Mouse (Mus musculus) midbrain, embryonic 15.5 days (tissue): ENCODE results near the gene Vps8. TPM values are rescaled to one million over a fixed set of nuclear protein-coding genes. Genes with fewer than 3 reads are reported as not detected.

Experiments
- ATAC-seq: fragments of 200-750 bp; cut with Nextera tagmentation; replicated peaks from 2 replicates; pipeline ENCODE4 v1.8.0; 2017; ENCODE audit warnings: moderate TSS enrichment
- H3K27ac ChIP-seq: fragments of 300-500 bp; sonication (generic); 2 replicates; pipeline ENCODE4 v1.5.1; 2015; ENCODE audit warnings: mild to moderate bottlenecking, inconsistent platforms
- H3K27me3 ChIP-seq: fragments of 300-500 bp; sonication (generic); replicated peaks from 2 replicates; pipeline ENCODE4 v1.6.1; 2015; ENCODE audit warnings: inconsistent platforms
- H3K36me3 ChIP-seq: fragments of 300-500 bp; sonication (generic); replicated peaks from 2 replicates; pipeline ENCODE4 v1.6.1; 2015; ENCODE audit warnings: inconsistent platforms
- H3K4me1 ChIP-seq: fragments of 300-500 bp; sonication (generic); 2 replicates; pipeline ENCODE4 v1.6.1; 2015; ENCODE audit warnings: inconsistent platforms
- H3K4me2 ChIP-seq: fragments of 300-500 bp; sonication (generic); 2 replicates; pipeline ENCODE4 v1.6.1; 2015; ENCODE audit warnings: inconsistent platforms, mild to moderate bottlenecking, moderate library complexity
- H3K4me3 ChIP-seq: fragments of 300-500 bp; sonication (generic); 2 replicates; pipeline ENCODE4 v1.5.1; 2015; ENCODE audit warnings: mild to moderate bottlenecking, inconsistent platforms
- H3K9ac ChIP-seq: fragments of 300-500 bp; sonication (generic); 2 replicates; pipeline ENCODE4 v1.6.1; 2015; ENCODE audit warnings: mild to moderate bottlenecking, inconsistent platforms
- H3K9me3 ChIP-seq: fragments of 300-500 bp; sonication (generic); 2 replicates; pipeline ENCODE4 v1.6.1; 2016; ENCODE audit warnings: inconsistent platforms
- WGBS: fragments of 180-500 bp; shearing (Covaris S2); methylation state at CpG from one replicate; pipeline ENCODE4 v1.1.7; 2015; ENCODE audit warnings: mixed read lengths; 5-methylcytosine and 5-hydroxymethylcytosine counted together
- polyA plus RNA-seq: library from polyadenylated mRNA; unstranded; fragments of >200 nt; fragmentation: Nextera tagmentation; extraction: Ambion mirVana; gene quantifications from 2 replicates; pipeline ENCODE4 v1.2.1, GENCODE M21; 2015

Vps8 gene
- polyA plus RNA-seq, 1 experiment from 2014 or later, result 37.5 TPM

DNA sequence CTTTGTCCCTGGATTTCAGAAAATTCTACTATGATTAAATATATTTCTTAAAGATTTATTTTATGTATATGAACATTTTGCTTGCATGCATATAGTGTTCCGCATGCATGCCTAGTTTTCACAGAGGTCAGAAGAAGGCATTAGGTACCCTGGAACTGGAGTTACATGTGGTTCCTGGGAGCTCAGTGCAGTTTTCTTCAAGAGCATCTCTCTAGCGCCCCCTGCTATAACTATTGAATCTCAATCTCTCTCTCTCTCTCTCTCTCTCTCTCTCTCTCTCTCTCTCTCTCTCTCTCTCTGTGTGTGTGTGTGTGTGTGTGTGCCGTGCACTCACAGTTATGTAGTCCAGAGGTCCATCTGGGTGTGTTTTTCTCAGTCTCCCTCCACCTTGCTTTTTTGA, 114.4 kb downstream of the Vps8 start:
- no peaks in the 10 kb centered on the region for H3K9me3 ChIP-seq
- H3K4me1 ChIP-seq, result no peaks in the 10 kb centered on the region
- WGBS, result 63% methylated on average over 3 of the region's 3 CpGs
- H3K4me2 ChIP-seq, result no peak overlapping the region
- no peak overlapping the region for H3K9ac ChIP-seq
- no peak overlapping the region for H3K4me3 ChIP-seq
- H3K27me3 ChIP-seq, result no peaks in the 10 kb centered on the region
- no peak overlapping the region for H3K27ac ChIP-seq
- 0 out of 2 replicates have a peak, but pooled peaks cover 3% of the 10 kb centered on the region for H3K36me3 ChIP-seq
- no peak for ATAC-seq

DNA sequence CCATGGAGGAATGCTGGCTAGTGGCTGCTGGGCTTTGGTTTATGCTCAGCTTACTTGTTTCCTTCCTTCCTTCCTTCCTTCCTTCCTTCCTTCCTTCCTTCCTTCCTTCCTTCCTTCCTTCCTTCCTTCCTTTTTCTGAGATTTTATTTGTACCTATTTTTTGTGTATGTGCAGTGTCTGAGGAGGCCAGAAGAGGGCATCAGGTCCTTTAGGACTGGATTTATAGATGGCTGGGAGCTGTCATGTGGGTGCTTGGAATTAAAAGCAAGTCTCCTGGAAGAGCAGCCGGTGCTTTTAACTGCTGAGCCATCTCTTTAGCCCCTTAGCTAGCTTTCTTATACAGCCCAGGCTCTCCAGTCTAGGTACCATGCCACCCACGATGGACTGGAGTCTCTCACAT, 116.0 kb downstream of the Vps8 start:
- H3K4me3 ChIP-seq, result no peak overlapping the region
- H3K27me3 ChIP-seq, result no peaks in the 10 kb centered on the region
- H3K9ac ChIP-seq, result no peak overlapping the region
- H3K9me3 ChIP-seq, result no peaks in the 10 kb centered on the region
- H3K4me1 ChIP-seq, result no peaks in the 10 kb centered on the region
- H3K4me2 ChIP-seq, result no peak overlapping the region
- 52% methylated on average over 2 of the region's 2 CpGs for WGBS
- no peak for ATAC-seq
- H3K27ac ChIP-seq, result no peak overlapping the region
- H3K36me3 ChIP-seq, result 0 out of 2 replicates have a peak, but pooled peaks cover 3% of the 10 kb centered on the region

DNA sequence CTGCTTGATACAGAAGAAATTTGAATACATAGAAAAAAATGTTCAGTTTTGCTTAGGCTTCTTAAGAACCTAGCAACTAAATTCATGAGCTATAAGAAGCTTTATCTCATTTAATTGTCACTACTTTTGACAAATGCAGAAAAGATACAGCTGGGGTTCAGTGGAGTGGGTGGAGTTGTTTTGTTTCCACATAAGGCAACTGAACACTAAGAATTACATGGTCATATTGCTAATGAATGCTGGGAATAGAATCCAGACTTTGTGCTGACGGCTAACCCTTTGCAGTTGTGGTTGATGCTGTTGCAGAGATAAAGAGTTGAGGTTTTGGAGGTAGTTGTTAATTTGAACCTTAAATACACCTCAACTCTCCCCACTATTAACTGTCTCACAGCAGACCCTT, 119.6 kb downstream of the Vps8 start:
- H3K4me2 ChIP-seq, result no peak overlapping the region
- no peaks in the 10 kb centered on the region for H3K36me3 ChIP-seq
- H3K9me3 ChIP-seq, result no peaks in the 10 kb centered on the region
- 0 out of 2 replicates have a peak, but pooled peaks cover 2% of the 10 kb centered on the region for H3K4me1 ChIP-seq
- 49% methylated on average over 1 of the region's 1 CpGs for WGBS
- no peak for ATAC-seq
- H3K4me3 ChIP-seq, result no peak overlapping the region
- H3K27me3 ChIP-seq, result no peaks in the 10 kb centered on the region
- H3K27ac ChIP-seq, result no peak overlapping the region
- no peak overlapping the region for H3K9ac ChIP-seq

DNA sequence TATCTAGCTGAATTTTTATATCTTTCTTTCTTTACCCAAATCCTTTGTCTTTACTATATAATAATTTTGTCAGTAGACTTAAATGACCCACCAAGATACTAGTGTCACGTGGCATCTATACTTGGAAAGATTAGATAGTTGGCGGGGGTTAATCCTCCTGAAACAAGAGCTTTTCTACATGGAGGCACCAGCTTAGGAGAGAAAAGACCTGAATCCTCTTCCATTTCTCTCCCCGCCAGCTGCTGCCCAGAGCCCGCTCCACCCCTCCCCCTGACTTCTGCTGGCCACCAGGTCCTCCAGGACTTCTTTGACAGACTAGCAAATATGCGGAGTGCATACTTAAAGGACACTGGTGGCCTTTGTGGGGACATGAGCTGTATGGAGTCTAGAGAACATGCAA, 124.5 kb downstream of the Vps8 start:
- no peak overlapping the region for H3K27ac ChIP-seq
- no peaks in the 10 kb centered on the region for H3K36me3 ChIP-seq
- H3K9me3 ChIP-seq, result no peaks in the 10 kb centered on the region
- H3K9ac ChIP-seq, result no peak overlapping the region
- no peaks in the 10 kb centered on the region for H3K27me3 ChIP-seq
- H3K4me3 ChIP-seq, result no peak overlapping the region
- 0 out of 2 replicates have a peak, but pooled peaks cover 2% of the 10 kb centered on the region for H3K4me1 ChIP-seq
- no peak for ATAC-seq
- H3K4me2 ChIP-seq, result no peak overlapping the region
- WGBS, result 42% methylated on average over 5 of the region's 5 CpGs

DNA sequence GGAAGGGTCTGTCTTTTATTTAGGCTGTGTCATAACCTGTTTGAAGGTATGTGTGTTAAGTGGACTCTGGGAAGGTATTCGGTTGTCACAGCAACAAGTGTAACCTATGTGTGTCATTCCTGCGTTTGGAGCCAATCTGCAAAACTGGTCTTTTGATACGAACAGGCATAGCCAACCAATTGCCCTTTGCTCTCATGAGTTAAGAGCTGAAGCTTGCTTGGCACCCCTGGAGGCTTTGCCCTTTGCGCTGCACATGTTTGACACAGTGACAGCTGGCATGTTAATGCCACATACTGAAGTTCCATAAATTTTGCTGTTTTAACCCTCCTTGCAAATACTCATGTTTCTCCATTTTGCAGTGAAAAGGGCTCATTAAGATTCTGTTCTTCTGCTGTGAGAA, 126.8 kb downstream of the Vps8 start:
- Histone ChIP-seq H3K4me1 (0 out of 2 replicates have a peak, but pooled peaks cover 2% of the 10 kb centered on the region), H3K27ac (no peak overlapping the region), H3K27me3 (no peaks in the 10 kb centered on the region), H3K4me2 (no peak overlapping the region), H3K36me3 (no peaks in the 10 kb centered on the region), H3K9ac (no peak overlapping the region), H3K4me3 (no peak overlapping the region), H3K9me3 (no peaks in the 10 kb centered on the region)
- WGBS, result 74% methylated on average over 4 of the region's 4 CpGs
- ATAC-seq, result no peak

DNA sequence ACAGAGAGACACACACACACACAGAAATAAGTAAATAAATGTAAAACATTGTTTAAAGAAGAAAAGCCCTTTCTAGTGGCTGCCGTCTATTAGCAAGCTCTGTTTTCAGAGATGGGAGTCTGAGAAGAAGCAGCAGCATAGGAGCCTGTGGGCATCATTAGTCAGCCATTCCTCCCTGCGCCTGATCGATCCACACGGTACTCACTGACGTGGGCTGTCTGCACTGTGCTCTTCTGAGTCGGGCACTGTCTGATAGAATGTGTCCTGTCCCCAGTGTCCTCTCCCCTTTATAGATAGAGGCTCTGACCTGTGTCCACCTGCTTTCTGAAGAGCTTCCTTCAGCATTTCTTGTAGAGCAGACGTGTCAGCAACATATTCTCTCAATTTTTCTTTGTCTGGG, 127.5 kb downstream of the Vps8 start:
- peak; percentile 75 for ATAC-seq
- Histone ChIP-seq H3K9ac (no peak overlapping the region), H3K4me2 (no peak overlapping the region), H3K4me3 (no peak overlapping the region), H3K36me3 (no peaks in the 10 kb centered on the region), H3K4me1 (0 out of 2 replicates have a peak, but pooled peaks cover 2% of the 10 kb centered on the region), H3K27ac (peak overlapping the region; percentile 47; the same call in 1 of the 2 replicates), H3K27me3 (no peaks in the 10 kb centered on the region), H3K9me3 (no peaks in the 10 kb centered on the region)
- WGBS, result 62% methylated on average over 7 of the region's 7 CpGs

DNA sequence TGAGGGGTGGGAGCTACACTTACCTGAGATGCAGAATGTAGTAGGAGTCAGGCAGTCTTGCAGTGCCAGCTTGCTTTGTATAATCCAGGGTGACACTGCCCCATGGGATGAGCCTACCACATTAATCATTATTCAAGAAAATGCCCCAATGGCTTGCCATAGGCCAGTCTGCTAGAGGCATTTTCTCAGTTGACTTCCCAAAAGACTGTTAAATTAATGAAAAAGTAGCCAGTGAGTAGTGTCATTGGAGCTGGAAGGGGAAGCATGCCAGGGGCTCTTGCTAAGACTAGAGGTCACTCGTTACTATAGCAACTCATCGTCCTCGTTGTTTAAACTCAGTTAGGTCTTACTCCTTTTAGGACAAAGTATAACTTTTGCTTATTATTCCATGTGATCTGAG, 130.6 kb downstream of the Vps8 start:
- H3K4me3 ChIP-seq, result no peak overlapping the region
- no peak overlapping the region for H3K27ac ChIP-seq
- H3K27me3 ChIP-seq, result no peaks in the 10 kb centered on the region
- no peaks in the 10 kb centered on the region for H3K4me1 ChIP-seq
- WGBS, result 79% methylated on average over 3 of the region's 3 CpGs
- H3K9me3 ChIP-seq, result no peaks in the 10 kb centered on the region
- no peak for ATAC-seq
- H3K9ac ChIP-seq, result no peak overlapping the region
- no peak overlapping the region for H3K4me2 ChIP-seq
- H3K36me3 ChIP-seq, result no peaks in the 10 kb centered on the region; the same call in 1 of the 2 replicates

DNA sequence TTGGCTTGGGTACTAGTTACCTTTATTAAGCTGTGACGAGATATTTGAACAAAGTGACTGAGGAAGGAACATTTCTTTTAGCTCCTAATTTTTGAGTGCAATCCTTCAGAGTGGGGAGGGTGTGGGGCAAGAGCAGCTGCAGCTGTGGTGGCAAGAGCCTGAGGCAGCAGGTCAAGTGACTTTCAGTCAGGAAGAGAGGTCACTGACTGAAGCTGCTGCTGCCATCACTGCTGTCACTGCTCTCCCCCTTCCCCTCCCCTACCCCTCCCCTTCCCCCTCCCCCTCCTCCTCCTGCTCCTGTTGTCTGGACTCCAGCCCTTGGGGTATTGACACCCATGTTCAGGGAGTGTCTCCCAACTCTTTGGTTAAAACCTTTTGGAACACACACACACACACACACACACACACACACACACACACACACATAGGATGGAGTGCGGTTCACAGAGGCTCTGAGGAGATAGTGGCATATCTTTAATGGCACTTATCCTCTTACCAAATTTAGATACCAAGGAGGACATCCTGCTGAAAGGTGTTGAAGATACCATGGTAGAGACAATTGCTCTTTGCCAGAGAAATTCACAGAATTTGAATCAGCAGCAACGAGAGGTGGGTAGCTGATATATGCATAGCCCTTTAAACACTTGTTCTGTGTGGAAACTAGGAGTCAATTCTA, 139.8 kb downstream of the Vps8 start:
- no peak for ATAC-seq
- WGBS, result 83% methylated on average over 3 of the region's 3 CpGs
- Histone ChIP-seq H3K9me3 (no peaks in the 10 kb centered on the region), H3K27ac (no peak overlapping the region), H3K9ac (no peak overlapping the region), H3K4me3 (no peak overlapping the region), H3K4me2 (no peak overlapping the region), H3K27me3 (no peaks in the 10 kb centered on the region), H3K4me1 (no peaks in the 10 kb centered on the region), H3K36me3 (peaks cover 7% of the 10 kb centered on the region; the same call in 1 of the 2 replicates)

DNA sequence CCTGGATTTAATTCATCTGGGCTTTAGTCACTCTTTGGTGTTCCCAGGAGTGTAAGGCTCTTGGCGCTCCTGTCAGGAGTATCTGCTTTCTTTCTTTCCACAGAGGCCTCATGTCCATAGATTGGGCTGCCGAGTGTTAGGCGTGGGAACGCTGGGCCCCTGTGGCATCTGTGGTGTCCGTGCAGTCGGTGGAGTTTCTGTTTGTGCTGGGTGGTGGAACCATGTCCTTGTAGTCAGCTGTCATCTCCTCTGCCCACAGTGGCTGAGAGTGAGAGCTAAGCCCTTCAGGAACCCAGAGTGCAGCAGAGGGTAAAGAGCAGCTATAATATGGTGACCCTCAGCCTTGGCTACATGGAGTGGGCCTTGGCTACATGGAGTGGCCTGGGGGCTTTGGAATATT, 140.4 kb downstream of the Vps8 start:
- Histone ChIP-seq H3K9ac (no peak overlapping the region), H3K4me1 (no peaks in the 10 kb centered on the region), H3K27me3 (no peaks in the 10 kb centered on the region), H3K4me2 (no peak overlapping the region), H3K36me3 (peaks cover 7% of the 10 kb centered on the region; the same call in 1 of the 2 replicates), H3K4me3 (no peak overlapping the region), H3K27ac (no peak overlapping the region), H3K9me3 (no peaks in the 10 kb centered on the region)
- WGBS, result 89% methylated on average over 6 of the region's 6 CpGs
- no peak for ATAC-seq

DNA sequence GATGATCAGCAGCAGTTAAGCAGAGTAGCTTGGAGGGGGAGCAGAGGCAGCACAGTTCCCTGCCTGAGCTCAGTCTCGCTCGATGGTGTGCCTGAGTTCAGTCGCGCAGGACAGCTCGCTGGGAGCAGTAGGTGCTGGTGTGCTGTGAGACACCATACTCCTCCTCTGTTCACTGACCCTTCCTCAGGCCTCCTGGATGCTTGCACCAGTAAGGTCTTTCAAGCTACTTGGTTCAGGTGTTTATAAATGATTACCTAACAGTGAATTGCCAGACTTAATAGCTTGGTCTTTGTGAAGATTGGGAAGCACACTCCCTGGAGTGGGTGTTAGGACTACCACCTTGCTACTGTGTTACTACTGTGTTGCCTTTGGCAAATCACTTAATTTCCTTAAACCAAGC, 144.2 kb downstream of the Vps8 start:
- Histone ChIP-seq H3K9me3 (no peaks in the 10 kb centered on the region), H3K4me1 (no peaks in the 10 kb centered on the region), H3K27ac (no peak overlapping the region), H3K27me3 (no peaks in the 10 kb centered on the region), H3K4me2 (no peak overlapping the region), H3K9ac (no peak overlapping the region), H3K4me3 (no peak overlapping the region), H3K36me3 (0 out of 2 replicates have a peak, but pooled peaks cover 3% of the 10 kb centered on the region)
- ATAC-seq, result no peak
- WGBS, result 93% methylated on average over 5 of the region's 5 CpGs

DNA sequence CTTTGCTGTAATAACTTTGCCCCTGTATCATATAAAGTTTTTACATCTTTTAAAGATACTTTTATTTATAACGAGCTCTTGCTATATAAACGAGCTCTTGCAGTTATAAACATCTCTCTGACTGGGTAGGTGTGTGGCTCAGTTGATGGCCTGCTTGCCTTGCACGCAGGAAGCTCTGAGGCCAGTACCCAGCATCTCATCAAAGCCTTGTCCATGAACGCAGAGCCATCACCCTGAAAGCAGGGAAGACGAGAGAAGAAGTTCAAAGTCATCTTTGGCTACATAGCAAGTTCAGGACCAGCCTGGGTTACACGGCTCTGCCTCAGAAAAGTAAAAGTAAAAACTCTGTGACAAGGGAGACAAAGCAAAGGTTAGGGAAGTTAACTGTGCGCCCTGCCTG, 147.0 kb downstream of the Vps8 start:
- WGBS, result 86% methylated on average over 7 of the region's 7 CpGs
- Histone ChIP-seq H3K27me3 (no peaks in the 10 kb centered on the region), H3K36me3 (no peaks in the 10 kb centered on the region), H3K4me2 (no peak overlapping the region), H3K9me3 (no peaks in the 10 kb centered on the region), H3K4me3 (no peak overlapping the region), H3K4me1 (no peaks in the 10 kb centered on the region), H3K9ac (no peak overlapping the region), H3K27ac (no peak overlapping the region)
- no peak for ATAC-seq

DNA sequence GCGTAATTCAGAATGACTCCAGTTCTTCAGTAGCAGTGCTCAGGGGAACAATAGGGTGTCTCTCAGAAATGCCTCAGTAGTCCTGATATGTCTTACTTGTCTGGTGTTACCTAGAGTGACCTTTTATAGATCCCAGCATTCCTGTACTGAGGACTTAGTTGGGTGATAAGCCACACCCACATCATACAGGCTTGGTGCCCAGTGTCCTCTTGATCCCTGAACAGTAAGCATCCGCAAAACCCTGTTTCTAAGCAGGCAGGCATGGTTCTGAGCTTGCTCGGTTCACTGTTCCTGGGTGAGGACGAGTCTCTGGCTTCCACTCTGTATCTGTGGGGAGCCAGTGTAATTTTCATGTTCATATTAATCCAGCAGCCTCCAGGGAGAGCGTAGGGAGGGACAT, 147.9 kb downstream of the Vps8 start:
- no peaks in the 10 kb centered on the region for H3K36me3 ChIP-seq
- no peak for ATAC-seq
- no peak overlapping the region for H3K4me3 ChIP-seq
- no peak overlapping the region for H3K9ac ChIP-seq
- WGBS, result 78% methylated on average over 5 of the region's 5 CpGs
- H3K9me3 ChIP-seq, result no peaks in the 10 kb centered on the region
- no peaks in the 10 kb centered on the region for H3K4me1 ChIP-seq
- no peak overlapping the region for H3K4me2 ChIP-seq
- no peak overlapping the region for H3K27ac ChIP-seq
- H3K27me3 ChIP-seq, result no peaks in the 10 kb centered on the region

DNA sequence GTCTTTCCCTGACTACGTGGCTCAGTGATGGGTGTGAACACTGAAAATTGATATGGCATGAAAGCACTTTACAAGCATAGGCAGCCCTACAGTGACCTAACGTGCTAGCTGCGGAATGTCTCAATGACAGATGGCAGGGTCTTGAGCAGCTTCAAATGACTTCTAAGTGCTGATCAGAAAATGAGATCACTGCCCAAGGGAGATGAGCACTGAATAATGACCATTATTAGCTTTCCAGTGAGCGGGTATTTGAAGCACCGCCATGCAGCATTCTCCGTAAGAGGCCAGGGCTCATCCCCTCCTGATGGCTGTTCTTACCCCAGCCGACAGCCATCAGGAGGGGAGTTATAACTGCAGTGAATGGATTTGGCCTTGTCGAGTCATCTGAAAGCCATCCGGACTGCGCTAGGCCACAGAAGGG, 153.1 kb downstream of the Vps8 start:
- no peak overlapping the region for H3K4me3 ChIP-seq
- ATAC-seq, result peak; percentile 37; the same call in 1 of the 2 replicates
- H3K4me1 ChIP-seq, result 0 out of 2 replicates have a peak, but pooled peaks cover 4% of the 10 kb centered on the region
- no peaks in the 10 kb centered on the region for H3K9me3 ChIP-seq
- 42% methylated on average over 10 of the region's 10 CpGs for WGBS
- no peaks in the 10 kb centered on the region for H3K27me3 ChIP-seq
- H3K4me2 ChIP-seq, result no peak overlapping the region
- H3K9ac ChIP-seq, result no peak overlapping the region
- H3K36me3 ChIP-seq, result no peaks in the 10 kb centered on the region
- H3K27ac ChIP-seq, result no peak overlapping the region
